Comparison of ENCODE assay signal across 13 mouse cellular contexts in genomic region chr1:193082311-193082921, GRCm38 (mm10). TPM values are rescaled to one million over a fixed set of nuclear protein-coding genes. Genes with fewer than 3 reads are reported as not detected.
A peak's percentile ranks its signal among the peaks of the same experiment; 100 is the strongest.
DNase-seq lines count a peak whose midpoint lies in the region; ATAC-seq and TF ChIP-seq lines count a peak whose summit lies in the region.
"Had no signal": no experiment of that assay in that cellular context is flagged by ENCODE, and none has a peak within 500 bp of the region (broad histone marks: within the 10 kb centered on the region; RNA-seq: fewer than 3 reads in every experiment).

No protein-coding gene starts in this region.

- H3K4me1 ChIP-seq in hindbrain, postnatal 0 days (ENCODE audit: insufficient read depth, low read length) = peaks cover 8% of the 10 kb centered on the region
- H3K4me1 ChIP-seq in neural tube, embryonic 15.5 days = peaks cover 26% of the 10 kb centered on the region

- H3K27ac ChIP-seq in gastrocnemius, adult 2 months = no peak overlapping the region
- peak overlapping the region; percentile 23; the same call in 1 of the 2 replicates for H3K27ac ChIP-seq in hindbrain, postnatal 0 days
- peak overlapping the region; percentile 73 for H3K27ac ChIP-seq in neural tube, embryonic 15.5 days (replicated peaks)
- H3K27ac ChIP-seq: embryonic facial prominence, embryonic 15.5 days; stomach, embryonic 15.5 days had no signal

- ATAC-seq in hindbrain, postnatal 0 days = peak; percentile 65
- ATAC-seq in neural tube, embryonic 15.5 days (ENCODE audit: low FRiP score) = peak; percentile 46; the same call in 1 of the 2 replicates
- ATAC-seq in megakaryocyte-erythroid progenitor cell, adult 5-6 weeks (replicated peaks; ENCODE audit: low FRiP score, low TSS enrichment, poor library complexity, severe bottlenecking) = no peak
- ATAC-seq: Patski had no signal

- no peak overlapping the region for H3K9ac ChIP-seq in hindbrain, postnatal 0 days (replicated peaks; ENCODE audit: low read length)
- no peak overlapping the region for H3K9ac ChIP-seq in neural tube, embryonic 15.5 days (replicated peaks)
- H3K9ac ChIP-seq: embryonic facial prominence, embryonic 15.5 days; stomach, embryonic 15.5 days had no signal

- peak; percentile 28 for DNase-seq in gastrocnemius, adult 2 months
- no peak for DNase-seq in gastrocnemius, postnatal 25 days
- DNase-seq in thymus, postnatal 25 days = peak; percentile 33
- DNase-seq in thymus, postnatal 36 days = no peak
- peak; percentile 43 for DNase-seq in hindbrain, postnatal 0 days (ENCODE audit: low spot score)
- no peak for DNase-seq in urinary bladder, adult 2 months (ENCODE audit: low spot score)
- DNase-seq: heart, postnatal 4 days; liver had no signal

- 35% methylated on average over 10 of the region's 10 CpGs for WGBS in hindbrain, postnatal 0 days
- 29% methylated on average over 10 of the region's 10 CpGs for WGBS in neural tube, embryonic 15.5 days

- TF ChIP-seq CTCF in gastrocnemius, adult 2 months (IDR thresholded peaks at IDR 0.05) = no peak
- TF ChIP-seq CTCF in hindbrain, postnatal 0 days (IDR thresholded peaks at IDR 0.05; ENCODE audit: low read depth) = no peak

- intact Hi-C loops in gastrocnemius, adult 2 months (cut with DNase I) = loop anchor here (10.0 kb wide), 1 partner anchor 298 kb away; no protein-coding TSS in a partner anchor

- H3K27me3 ChIP-seq in hindbrain, postnatal 0 days (ENCODE audit: insufficient read depth, low read length) = no peaks in the 10 kb centered on the region
- H3K27me3 ChIP-seq in neural tube, embryonic 15.5 days (replicated peaks) = no peaks in the 10 kb centered on the region
- H3K27me3 ChIP-seq: embryonic facial prominence, embryonic 15.5 days; Patski; stomach, embryonic 15.5 days had no signal

- no peak overlapping the region for H3K4me3 ChIP-seq in gastrocnemius, adult 2 months
- no peak overlapping the region for H3K4me3 ChIP-seq in hindbrain, postnatal 0 days (ENCODE audit: low read length)
- no peak overlapping the region for H3K4me3 ChIP-seq in neural tube, embryonic 15.5 days (replicated peaks)
- H3K4me3 ChIP-seq: embryonic facial prominence, embryonic 15.5 days; stomach, embryonic 15.5 days had no signal

- H3K9me3 ChIP-seq in hindbrain, postnatal 0 days (ENCODE audit: low read length) = no peaks in the 10 kb centered on the region
- no peaks in the 10 kb centered on the region for H3K9me3 ChIP-seq in neural tube, embryonic 15.5 days (replicated peaks)
- H3K9me3 ChIP-seq: embryonic facial prominence, embryonic 15.5 days; stomach, embryonic 15.5 days had no signal

- H3K36me3 ChIP-seq in hindbrain, postnatal 0 days (ENCODE audit: insufficient read depth, low read length) = no peaks in the 10 kb centered on the region
- H3K36me3 ChIP-seq in neural tube, embryonic 15.5 days = no peaks in the 10 kb centered on the region
- H3K36me3 ChIP-seq: embryonic facial prominence, embryonic 15.5 days; stomach, embryonic 15.5 days had no signal

- no peak overlapping the region for H3K4me2 ChIP-seq in hindbrain, postnatal 0 days (ENCODE audit: low read depth, low read length)
- H3K4me2 ChIP-seq in neural tube, embryonic 15.5 days = no peak overlapping the region
- H3K4me2 ChIP-seq: embryonic facial prominence, embryonic 15.5 days; stomach, embryonic 15.5 days had no signal

RNA-seq across cellular contexts. Expression of gene Syt14, which starts 46.8 kb away (rescaled TPM):
- total RNA-seq in gastrocnemius, adult 2 months (2021) = under 1 TPM; 0.05 to 0.20 TPM
- total RNA-seq in gastrocnemius, postnatal 25 days (2021) = under 1 TPM; 0.08 to 0.20 TPM
- total RNA-seq in hindbrain, postnatal 0 days (2014; rRNA removed) = 9.9 and 10.8 TPM in 2 replicates
- 4.1 and 4.6 TPM in 2 replicates for polyA plus RNA-seq in hindbrain, postnatal 0 days (2015; fragmentation: Nextera tagmentation; extraction: Ambion mirVana)
- 5.1 and 5.6 TPM in 2 replicates for polyA plus RNA-seq in neural tube, embryonic 15.5 days (2015; fragmentation: Nextera tagmentation; extraction: Ambion mirVana)
- 1.1 and 1.2 TPM in 2 replicates for polyA plus RNA-seq in urinary bladder, adult 2 months (2012; rRNA removed)
- total RNA-seq in megakaryocyte-erythroid progenitor cell, adult 5-6 weeks (2014; fragmentation: Nextera tagmentation) = not detected in 2 replicates
- not detected in 2 replicates for total RNA-seq in megakaryocyte-erythroid progenitor cell, adult 5-6 weeks (2017)

RNA-seq across cellular contexts. Expression of gene Diexf, which starts 47.7 kb away (rescaled TPM):
- total RNA-seq in gastrocnemius, adult 2 months (2021) = 10 to 100 TPM; 10.2 to 13.6 TPM
- 10 to 100 TPM in 1 of 2 experiments, 1 to 10 TPM in 1; 6.2 to 10.0 TPM for total RNA-seq in gastrocnemius, postnatal 25 days (2021)
- total RNA-seq in hindbrain, postnatal 0 days (2014; rRNA removed) = 8.6 and 9.8 TPM in 2 replicates
- polyA plus RNA-seq in hindbrain, postnatal 0 days (2015; fragmentation: Nextera tagmentation; extraction: Ambion mirVana) = 3.5 and 4.9 TPM in 2 replicates
- polyA plus RNA-seq in neural tube, embryonic 15.5 days (2015; fragmentation: Nextera tagmentation; extraction: Ambion mirVana) = 7.8 TPM in 2 replicates
- 13.0 and 16.4 TPM in 2 replicates for polyA plus RNA-seq in urinary bladder, adult 2 months (2012; rRNA removed)
- 20.6 and 27.2 TPM in 2 replicates for total RNA-seq in megakaryocyte-erythroid progenitor cell, adult 5-6 weeks (2014; fragmentation: Nextera tagmentation)
- 15.5 and 39.4 TPM in 2 replicates for total RNA-seq in megakaryocyte-erythroid progenitor cell, adult 5-6 weeks (2017)

Comparison
In these comparisons a context has a peak if more than half of its experiments do, and no peak if none do; other contexts are left out.
1. DNase-seq: peak in gastrocnemius, adult 2 months (single experiment), thymus, postnatal 25 days (single experiment) and hindbrain, postnatal 0 days (single experiment); none in gastrocnemius, postnatal 25 days (single experiment), thymus, postnatal 36 days (0 of 2) and urinary bladder, adult 2 months (single experiment).